Mouse (Mus musculus): ENCODE data around the gene Ncs1. TPM values are rescaled to one million over a fixed set of nuclear protein-coding genes. Genes with fewer than 3 reads are reported as not detected.
A peak's percentile ranks its signal among the peaks of the same experiment; 100 is the strongest.

The Ncs1 gene
- polyA plus RNA-seq, 1 experiment: 0.26 TPM

- Histone ChIP-seq H3K9me3 (no peaks in the 10 kb centered on the region), H3K36me3 (replicated peaks; ENCODE audit: low read length) (no peaks in the 10 kb centered on the region), H3K27me3 (replicated peaks) (peaks cover 73% of the 10 kb centered on the region), H3K4me1 (peaks cover 39% of the 10 kb centered on the region), H3K4me3 (replicated peaks) (peak overlapping the region; percentile 79)
- TF ChIP-seq GATA1 (IDR thresholded peaks at IDR 0.05; ENCODE audit: borderline replicate concordance, low read length) (no peak), FLI1 (IDR thresholded peaks at IDR 0.05; ENCODE audit: low read length) (no peak)
These were observed 10.6 kb downstream of the Ncs1 start for GRCm38 (mm10) chr2:31255952-31256938.

GRCm38 (mm10) chr2:31257096-31257495 lies 11.5 kb downstream of the Ncs1 start:
- no peaks in the 10 kb centered on the region for H3K36me3 ChIP-seq (replicated peaks; ENCODE audit: low read length)
- H3K4me3 ChIP-seq (replicated peaks): no peak overlapping the region
- peaks cover 77% of the 10 kb centered on the region for H3K27me3 ChIP-seq (replicated peaks)
- TF ChIP-seq FLI1 (IDR thresholded peaks at IDR 0.05; ENCODE audit: low read length) (no peak), GATA1 (IDR thresholded peaks at IDR 0.05; ENCODE audit: borderline replicate concordance, low read length) (no peak)
- no peaks in the 10 kb centered on the region for H3K9me3 ChIP-seq
- H3K4me1 ChIP-seq: peaks cover 39% of the 10 kb centered on the region

DNA sequence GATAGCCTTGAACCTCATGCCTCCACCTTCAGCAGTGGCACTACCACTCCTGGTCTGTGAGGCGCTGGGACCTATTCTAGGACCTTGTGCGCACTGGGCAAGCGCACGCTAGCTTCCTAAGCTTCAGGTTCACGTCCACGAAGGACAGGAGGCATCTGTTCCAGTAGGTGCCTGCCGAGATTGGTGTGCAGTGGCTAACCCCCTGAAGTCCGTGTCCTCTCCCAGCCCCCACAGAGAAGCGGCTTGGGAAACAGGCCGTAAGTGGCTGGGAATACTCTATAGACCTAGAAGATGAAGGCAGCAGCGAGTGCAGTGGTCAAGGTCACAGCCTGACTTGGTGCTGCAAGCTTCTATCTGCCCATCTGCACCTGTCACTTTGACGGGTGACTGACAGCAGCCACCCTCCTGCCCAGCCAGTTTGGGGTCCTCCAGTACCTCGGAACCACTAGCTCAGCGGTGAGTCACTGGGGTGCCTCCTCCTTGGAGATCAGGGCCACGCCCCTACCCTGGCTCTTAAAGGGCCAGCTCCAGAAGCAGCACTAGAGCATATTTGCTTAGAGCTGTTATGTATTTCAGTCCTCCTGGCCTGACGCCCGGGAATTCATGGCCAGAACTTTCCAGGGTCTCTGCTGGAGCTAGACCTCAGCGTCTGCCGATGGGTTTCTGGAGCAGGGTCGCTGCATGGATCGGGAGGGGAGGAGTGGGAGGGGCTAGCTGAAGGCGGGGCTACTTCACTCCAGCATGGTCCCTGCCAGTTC lies 13.2 kb downstream of the Ncs1 start:
- Histone ChIP-seq H3K36me3 (replicated peaks; ENCODE audit: low read length) (no peaks in the 10 kb centered on the region), H3K4me1 (peaks cover 39% of the 10 kb centered on the region), H3K4me3 (replicated peaks) (peak overlapping the region; percentile 92), H3K9me3 (no peaks in the 10 kb centered on the region), H3K27me3 (replicated peaks) (peaks cover 84% of the 10 kb centered on the region)
- TF ChIP-seq FLI1 (IDR thresholded peaks at IDR 0.05; ENCODE audit: low read length) (no peak), GATA1 (IDR thresholded peaks at IDR 0.05; ENCODE audit: borderline replicate concordance, low read length) (no peak)

DNA sequence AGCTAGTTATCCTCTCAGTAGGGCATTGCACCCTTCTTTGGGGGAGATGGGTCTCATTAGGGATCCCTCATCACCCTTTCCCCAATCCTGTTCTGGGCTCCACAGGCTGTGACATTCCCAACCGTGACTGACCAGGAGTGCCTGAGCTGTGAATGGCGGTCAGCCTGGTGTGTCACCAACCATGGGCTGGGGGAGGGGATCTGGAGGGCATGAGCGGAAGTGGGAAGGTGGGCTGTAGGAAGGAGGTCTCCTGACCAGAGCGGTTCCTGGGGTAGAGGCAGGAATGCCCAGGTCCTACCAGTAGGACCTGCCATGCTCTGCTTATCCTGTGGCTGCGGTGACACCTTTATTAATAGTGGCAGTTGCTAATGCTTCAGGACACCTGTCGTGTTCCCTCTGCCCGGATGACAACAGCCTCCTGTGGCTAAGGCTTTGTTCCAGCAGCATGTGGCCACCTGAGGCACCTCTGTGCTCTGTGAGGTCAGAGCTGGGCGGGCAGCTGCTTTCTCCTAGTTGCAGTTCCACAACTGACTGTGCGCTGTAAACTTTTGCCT lies 13.8 kb downstream of the Ncs1 start:
- TF ChIP-seq GATA1 (IDR thresholded peaks at IDR 0.05; ENCODE audit: borderline replicate concordance, low read length) (no peak), FLI1 (IDR thresholded peaks at IDR 0.05; ENCODE audit: low read length) (no peak)
- no peaks in the 10 kb centered on the region for H3K9me3 ChIP-seq
- peaks cover 39% of the 10 kb centered on the region for H3K4me1 ChIP-seq
- no peaks in the 10 kb centered on the region for H3K36me3 ChIP-seq (replicated peaks; ENCODE audit: low read length)
- peaks cover 83% of the 10 kb centered on the region for H3K27me3 ChIP-seq (replicated peaks)
- peak overlapping the region; percentile 92 for H3K4me3 ChIP-seq (replicated peaks)

GRCm38 (mm10) chr2:31260549-31260948 lies 14.9 kb downstream of the Ncs1 start:
- H3K27me3 ChIP-seq (replicated peaks): peaks cover 80% of the 10 kb centered on the region
- H3K9me3 ChIP-seq: no peaks in the 10 kb centered on the region
- H3K4me1 ChIP-seq: peaks cover 39% of the 10 kb centered on the region
- H3K36me3 ChIP-seq (replicated peaks; ENCODE audit: low read length): no peaks in the 10 kb centered on the region
- TF ChIP-seq FLI1 (IDR thresholded peaks at IDR 0.05; ENCODE audit: low read length) (no peak), GATA1 (IDR thresholded peaks at IDR 0.05; ENCODE audit: borderline replicate concordance, low read length) (no peak)
- H3K4me3 ChIP-seq (replicated peaks): no peak overlapping the region

GRCm38 (mm10) chr2:31263039-31263461 lies 17.4 kb downstream of the Ncs1 start:
- no peak for TF ChIP-seq GATA1 (IDR thresholded peaks at IDR 0.05; ENCODE audit: borderline replicate concordance, low read length)
- no peak for TF ChIP-seq FLI1 (IDR thresholded peaks at IDR 0.05; ENCODE audit: low read length)
- peaks cover 83% of the 10 kb centered on the region for H3K27me3 ChIP-seq (replicated peaks)
- H3K4me3 ChIP-seq (replicated peaks): no peak overlapping the region
- no peaks in the 10 kb centered on the region for H3K36me3 ChIP-seq (replicated peaks; ENCODE audit: low read length)
- peaks cover 8% of the 10 kb centered on the region for H3K9me3 ChIP-seq
- H3K4me1 ChIP-seq: peaks cover 19% of the 10 kb centered on the region

DNA sequence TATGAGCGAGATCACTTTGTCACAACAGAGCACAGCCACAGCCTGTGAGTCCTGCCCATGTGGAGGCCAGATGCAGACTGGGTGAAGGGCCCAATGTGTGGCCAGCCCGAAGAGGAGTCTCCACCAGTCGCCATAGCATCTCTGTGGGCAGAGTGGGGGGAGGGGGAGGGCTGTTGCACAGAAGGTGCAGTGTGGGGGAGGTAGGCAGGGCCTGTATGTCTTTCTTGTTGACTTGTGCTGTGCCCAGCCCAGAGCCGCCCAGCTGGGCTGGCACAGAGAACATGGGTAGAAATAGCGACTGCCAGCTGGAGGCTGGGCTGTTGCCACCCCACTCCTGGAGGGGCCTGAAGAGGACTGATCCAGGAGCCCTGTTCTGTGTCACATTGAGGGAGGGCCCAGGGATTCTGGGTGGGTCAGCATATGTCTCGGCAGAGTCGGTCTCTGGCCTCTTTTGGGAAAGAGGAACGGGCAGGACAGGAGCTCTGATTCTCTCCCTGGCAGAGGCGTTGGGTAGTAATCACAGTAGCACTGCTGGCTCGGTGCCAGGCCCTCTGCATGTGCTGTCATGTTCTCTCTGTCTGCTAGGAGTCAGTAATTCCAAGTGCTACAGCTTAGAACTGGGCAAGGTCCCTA lies 18.2 kb downstream of the Ncs1 start:
- TF ChIP-seq GATA1 (IDR thresholded peaks at IDR 0.05; ENCODE audit: borderline replicate concordance, low read length) (no peak), FLI1 (IDR thresholded peaks at IDR 0.05; ENCODE audit: low read length) (no peak)

DNA sequence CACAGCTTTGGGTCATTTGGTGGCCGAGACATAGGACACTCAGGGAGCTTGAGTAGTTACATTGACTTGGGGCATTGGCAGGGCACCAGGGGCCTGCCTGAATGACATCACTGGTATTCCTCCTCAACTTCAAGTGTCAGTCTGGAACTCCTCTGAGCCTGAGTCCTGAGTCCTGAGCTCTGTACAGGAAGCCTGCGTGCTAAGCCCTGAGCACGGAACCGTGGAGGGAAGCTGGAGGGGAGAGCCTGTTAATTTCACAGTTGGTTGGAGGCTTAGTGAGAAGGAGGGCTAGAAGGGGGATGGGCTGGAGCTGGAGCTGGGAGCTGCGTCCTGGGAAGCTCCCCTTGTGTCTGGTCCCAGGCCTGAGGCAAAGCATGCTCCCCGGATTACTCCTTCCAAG lies 21.8 kb downstream of the Ncs1 start:
- TF ChIP-seq GATA1 (IDR thresholded peaks at IDR 0.05; ENCODE audit: borderline replicate concordance, low read length) (no peak), FLI1 (IDR thresholded peaks at IDR 0.05; ENCODE audit: low read length) (no peak)

More for the DNA sequence above, 18.2 kb downstream of the Ncs1 start:
- no peak overlapping the region for H3K4me3 ChIP-seq (replicated peaks)
- peaks cover 8% of the 10 kb centered on the region for H3K9me3 ChIP-seq
- H3K36me3 ChIP-seq (replicated peaks; ENCODE audit: low read length): no peaks in the 10 kb centered on the region
- H3K27me3 ChIP-seq (replicated peaks): peaks cover 86% of the 10 kb centered on the region
- H3K4me1 ChIP-seq: peaks cover 11% of the 10 kb centered on the region

DNA sequence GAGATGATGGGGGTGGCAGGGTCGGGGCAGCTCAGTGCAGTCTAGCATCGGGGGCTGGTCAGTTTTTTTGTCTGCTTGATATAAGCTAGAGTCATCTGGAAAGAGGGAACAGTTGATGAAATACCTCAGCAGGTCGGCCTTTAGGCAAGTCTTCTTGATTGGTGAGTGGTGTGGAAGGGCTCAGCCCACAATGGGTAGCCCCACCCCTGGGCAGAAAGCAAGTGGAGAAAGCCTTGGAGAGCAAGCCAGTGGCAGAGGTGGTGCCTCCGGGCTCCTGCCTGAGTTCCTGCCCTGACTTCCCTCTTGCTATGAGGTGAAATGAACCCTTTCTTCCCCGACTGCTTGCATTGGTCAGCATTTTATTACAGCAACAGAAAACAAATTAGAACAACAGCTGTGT lies 23.0 kb downstream of the Ncs1 start:
- no peaks in the 10 kb centered on the region for H3K36me3 ChIP-seq (replicated peaks; ENCODE audit: low read length)
- no peak for TF ChIP-seq GATA1 (IDR thresholded peaks at IDR 0.05; ENCODE audit: borderline replicate concordance, low read length)
- no peak for TF ChIP-seq FLI1 (IDR thresholded peaks at IDR 0.05; ENCODE audit: low read length)
- H3K27me3 ChIP-seq (replicated peaks): peaks cover 81% of the 10 kb centered on the region

More for the DNA sequence above, 21.8 kb downstream of the Ncs1 start:
- peaks cover 8% of the 10 kb centered on the region for H3K9me3 ChIP-seq
- no peaks in the 10 kb centered on the region for H3K4me1 ChIP-seq
- peaks cover 80% of the 10 kb centered on the region for H3K27me3 ChIP-seq (replicated peaks)
- no peaks in the 10 kb centered on the region for H3K36me3 ChIP-seq (replicated peaks; ENCODE audit: low read length)
- H3K4me3 ChIP-seq (replicated peaks): no peak overlapping the region

More for the DNA sequence above, 23.0 kb downstream of the Ncs1 start:
- H3K4me1 ChIP-seq: no peaks in the 10 kb centered on the region
- no peak overlapping the region for H3K4me3 ChIP-seq (replicated peaks)
- H3K9me3 ChIP-seq: peaks cover 8% of the 10 kb centered on the region
